Mouse (Mus musculus) cortical plate, adult 2 months (tissue): ENCODE data around the gene Aldh6a1.

Source experiments
- CTCF ChIP-seq: fragments of 200-500 bp; IDR thresholded peaks from 2 replicates; pipeline ENCODE4 v1.5.1; 2011; ENCODE audit warnings: mild to moderate bottlenecking, control low read depth, low read length; ENCODE audit not compliant: insufficient read depth; ENCODE audit errors: extremely low read depth
- POLR2A ChIP-seq: fragments of 200-500 bp; IDR thresholded peaks from 2 replicates; pipeline ENCODE4 v1.6.1; 2011; ENCODE audit warnings: mild to moderate bottlenecking, low read length, control low read depth; ENCODE audit not compliant: insufficient read depth; ENCODE audit errors: extremely low read depth

- no peak for TF ChIP-seq POLR2A
- no peak for TF ChIP-seq CTCF
Measured at GRCm38 (mm10) chr12:84388097-84388496, 62.7 kb downstream of the Aldh6a1 start.
